Mouse (Mus musculus): ENCODE results near the gene Zfp568.

GRCm38 (mm10) chr7:30030677-30031076 is 46.9 kb downstream of the Zfp568 start:
- no peak for TF ChIP-seq GATA1 (IDR thresholded peaks at IDR 0.05; ENCODE audit: low read length)
- TF ChIP-seq TAL1 (IDR thresholded peaks at IDR 0.05; ENCODE audit: low read length) = no peak
